30 mouse cellular contexts compared by ENCODE assay signal in the genomic region with DNA sequence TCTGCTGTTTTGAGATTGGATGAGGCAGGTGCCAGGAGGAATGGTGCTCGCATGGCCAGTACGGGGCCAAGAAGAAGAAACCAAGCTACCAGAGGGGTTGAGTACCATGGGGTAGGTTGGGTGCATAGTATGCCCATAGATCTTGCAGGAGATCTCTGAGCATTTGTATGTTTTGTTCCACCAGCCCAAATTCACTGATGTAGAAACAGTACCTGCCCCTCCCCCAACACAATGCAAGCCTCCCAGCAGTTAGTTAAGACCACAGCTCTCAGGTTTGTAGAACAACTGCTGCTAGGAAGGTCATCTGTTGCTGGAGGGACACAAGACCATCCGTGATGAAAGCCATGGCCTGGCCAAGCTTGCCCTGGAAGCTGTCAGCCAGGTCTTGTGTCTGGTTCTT.
"Had no signal": no experiment of that assay in that cellular context is flagged by ENCODE, and none has a peak within 500 bp of the region (broad histone marks: within the 10 kb centered on the region; RNA-seq: fewer than 3 reads in every experiment).

No protein-coding gene starts in this region.

- H3K9me3 ChIP-seq: limb, embryonic 10.5 days; limb, embryonic 12.5 days; limb, embryonic 13.5 days; limb, embryonic 15.5 days; liver, embryonic 12.5 days; liver, embryonic 13.5 days; liver, embryonic 15.5 days; lung, embryonic 15.5 days; midbrain, embryonic 12.5 days; midbrain, embryonic 13.5 days; midbrain, embryonic 15.5 days had no signal

- ATAC-seq: liver, embryonic 12.5 days; liver, postnatal 0 days; lung, postnatal 0 days; midbrain, embryonic 13.5 days; midbrain, embryonic 15.5 days; midbrain, embryonic 16.5 days had no signal

- H3K9ac ChIP-seq: limb, embryonic 12.5 days; limb, embryonic 13.5 days; limb, embryonic 15.5 days; liver, embryonic 12.5 days; liver, embryonic 13.5 days; liver, embryonic 14.5 days; liver, embryonic 15.5 days; liver, postnatal 0 days; lung, embryonic 14.5 days; lung, embryonic 15.5 days; midbrain, embryonic 12.5 days; midbrain, embryonic 13.5 days; midbrain, embryonic 15.5 days had no signal

- H3K4me3 ChIP-seq: left cerebral cortex, adult 2 months; limb, embryonic 10.5 days; limb, embryonic 12.5 days; limb, embryonic 13.5 days; limb, embryonic 15.5 days; liver, embryonic 12.5 days; liver, embryonic 13.5 days; liver, embryonic 15.5 days; lung, embryonic 15.5 days; megakaryocyte, embryonic 14.5 days; midbrain, embryonic 12.5 days; midbrain, embryonic 13.5 days; midbrain, embryonic 15.5 days; myocyte had no signal

- H3K4me1 ChIP-seq: limb, embryonic 10.5 days; limb, embryonic 12.5 days; limb, embryonic 13.5 days; limb, embryonic 15.5 days; liver, embryonic 12.5 days; liver, embryonic 13.5 days; liver, embryonic 15.5 days; lung, embryonic 15.5 days; midbrain, embryonic 12.5 days; midbrain, embryonic 13.5 days; midbrain, embryonic 15.5 days had no signal

- DNase-seq: left cerebral cortex, postnatal 4 days; liver; liver, embryonic 13.5 days; liver, postnatal 0 days; lung, adult 18-20 months; lung, adult 2 months; lung, embryonic 14.5 days; lung, postnatal 10 days; lung, postnatal 14 days; lung, postnatal 36 days; lung, postnatal 4 days had no signal

- H3K27ac ChIP-seq: left cerebral cortex, adult 2 months; limb, embryonic 10.5 days; limb, embryonic 12.5 days; limb, embryonic 13.5 days; limb, embryonic 15.5 days; liver, embryonic 12.5 days; liver, embryonic 13.5 days; liver, embryonic 14.5 days; liver, embryonic 15.5 days; lung, embryonic 15.5 days; macrophage; midbrain, embryonic 12.5 days; midbrain, embryonic 13.5 days; midbrain, embryonic 15.5 days had no signal

- H3K27me3 ChIP-seq: limb, embryonic 13.5 days; limb, embryonic 15.5 days; liver, embryonic 12.5 days; liver, embryonic 13.5 days; liver, embryonic 15.5 days; lung, embryonic 15.5 days; midbrain, embryonic 12.5 days; midbrain, embryonic 13.5 days; midbrain, embryonic 15.5 days had no signal

- H3K36me3 ChIP-seq: limb, embryonic 10.5 days; limb, embryonic 12.5 days; limb, embryonic 13.5 days; limb, embryonic 15.5 days; liver, embryonic 12.5 days; liver, embryonic 13.5 days; liver, embryonic 15.5 days; lung, embryonic 15.5 days; midbrain, embryonic 12.5 days; midbrain, embryonic 13.5 days; midbrain, embryonic 15.5 days had no signal

- H3K4me2 ChIP-seq: limb, embryonic 12.5 days; limb, embryonic 13.5 days; limb, embryonic 15.5 days; liver, embryonic 11.5 days; liver, embryonic 12.5 days; liver, embryonic 13.5 days; liver, embryonic 15.5 days; lung, embryonic 14.5 days; lung, embryonic 15.5 days; midbrain, embryonic 11.5 days; midbrain, embryonic 12.5 days; midbrain, embryonic 13.5 days; midbrain, embryonic 15.5 days had no signal
